Mouse (Mus musculus) stomach, adult 2 months (tissue): Measurements from ENCODE around the gene Ube3a. TPM values are rescaled to one million over a fixed set of nuclear protein-coding genes. Genes with fewer than 3 reads are reported as not detected.

Experiments
- polyA plus RNA-seq: library from polyadenylated mRNA; depleted of rRNA; stranded (reverse); fragments of >200 nt; gene quantifications from 2 replicates; pipeline ENCODE4 v1.2.3, GENCODE M21; 2012; rRNA removed

Gene Ube3a
- polyA plus RNA-seq: 94.2 and 111 TPM in 2 replicates

DNA sequence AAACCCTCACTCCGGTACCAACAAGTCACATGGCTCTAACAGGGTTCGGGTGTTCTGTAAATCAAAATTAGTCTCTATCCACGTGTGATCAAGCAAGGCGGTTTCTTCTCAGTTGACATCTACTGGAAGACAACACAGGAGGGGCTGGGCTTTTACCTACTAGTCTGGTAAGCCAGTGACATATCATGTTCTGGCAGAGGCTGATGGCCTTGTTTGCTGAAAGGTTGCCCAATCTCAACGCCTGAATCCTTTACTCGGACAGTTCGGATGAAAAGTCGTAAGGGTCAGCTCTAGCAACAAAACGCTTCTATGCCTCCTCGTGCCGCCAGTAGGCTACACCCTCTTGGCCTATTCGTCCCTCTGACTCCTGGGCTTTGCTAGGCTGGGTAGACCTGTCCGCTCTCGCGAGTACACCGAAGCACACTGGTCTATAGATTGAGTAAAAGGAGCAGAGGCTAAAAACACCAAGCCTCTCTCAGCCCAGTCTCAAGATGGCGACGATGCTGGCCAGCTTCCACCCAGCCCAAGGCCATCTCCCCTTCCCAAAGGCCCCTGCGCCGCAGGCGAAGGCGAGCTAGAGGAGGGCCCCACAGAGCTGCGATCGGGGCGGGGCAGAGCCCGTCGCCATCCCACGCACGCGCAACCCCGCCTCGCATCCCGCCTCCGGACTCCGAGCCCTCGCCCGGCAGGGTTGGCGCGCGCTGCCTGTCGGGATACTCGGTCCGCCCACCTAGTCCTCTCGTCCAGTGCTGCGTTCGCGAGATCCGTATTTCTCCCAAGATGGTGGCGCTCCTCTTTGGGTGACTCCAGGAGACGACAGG, at the start of gene Ube3a:
Gene Ube3a, plus strand, starts transcription at position 706 of the 821 bp plus-strand sequence.

